Mouse (Mus musculus): ENCODE measurements at regions not wholly inside any gene's neighbourhood (a gene's known extent, or its start where the extent isn't known, plus 50 kb on each side); places are given as distances from the start of the nearest gene placed in this dataset.

DNA sequence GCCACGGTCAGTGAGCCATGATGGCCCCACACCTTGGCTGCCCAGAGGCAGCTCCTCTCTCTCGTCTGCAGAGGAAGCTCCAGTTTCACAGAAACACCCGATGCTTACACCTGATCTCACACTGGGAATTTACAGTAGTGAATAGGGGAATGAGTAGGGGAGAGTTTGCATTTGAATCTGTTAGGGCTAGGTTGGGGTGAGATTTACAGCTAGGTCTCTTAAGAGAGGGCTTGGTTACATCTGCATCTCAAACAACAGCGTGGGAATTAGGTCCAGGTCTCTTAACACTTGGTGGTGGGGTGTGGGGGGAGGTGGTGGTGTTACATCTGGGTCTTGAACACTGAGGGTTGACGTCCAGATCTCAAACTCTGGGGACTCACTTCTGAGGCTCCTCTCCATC, 119.3 kb downstream of the Rpl14 start:
- Histone ChIP-seq H3K36me3 (ENCODE audit: control insufficient read depth in 1 of 2, insufficient read depth in 2 of 2, low read length in 2 of 2) (no peaks in the 10 kb centered on the region), H3K9me3 (replicated peaks; ENCODE audit: insufficient read depth, low read length) (no peaks in the 10 kb centered on the region), H3K27ac (ENCODE audit: control insufficient read depth, low read depth, low read length) (no peak overlapping the region), H3K4me1 (ENCODE audit: control insufficient read depth in 1 of 2, insufficient read depth in 2 of 2, low read length in 2 of 2) (no peaks in the 10 kb centered on the region), H3K79me2 (ENCODE audit: control insufficient read depth, insufficient read depth, low read length, poor library complexity) (no peaks in the 10 kb centered on the region), H3K9ac (ENCODE audit: control insufficient read depth, low read depth, low read length, poor library complexity, severe bottlenecking) (no peak overlapping the region), H3K27me3 (ENCODE audit: control insufficient read depth in 1 of 2, insufficient read depth in 2 of 2, low read length in 2 of 2) (no peaks in the 10 kb centered on the region), H3K4me3 (ENCODE audit: control insufficient read depth in 1 of 2, insufficient read depth in 1 of 2, low read depth in 2 of 2, low read length in 2 of 2) (no peak overlapping the region)
- TF ChIP-seq MAX (IDR thresholded peaks at IDR 0.05; ENCODE audit: low read length) (no peak), GABPA (IDR thresholded peaks at IDR 0.05; ENCODE audit: low read depth, low read length) (no peak), JUND (IDR thresholded peaks at IDR 0.05; ENCODE audit: low read depth, low read length) (no peak), CHD1 (IDR thresholded peaks at IDR 0.05; ENCODE audit: low read depth, low read length) (no peak)
- no peak for DNase-seq (ENCODE audit: low read depth, low spot score)

DNA sequence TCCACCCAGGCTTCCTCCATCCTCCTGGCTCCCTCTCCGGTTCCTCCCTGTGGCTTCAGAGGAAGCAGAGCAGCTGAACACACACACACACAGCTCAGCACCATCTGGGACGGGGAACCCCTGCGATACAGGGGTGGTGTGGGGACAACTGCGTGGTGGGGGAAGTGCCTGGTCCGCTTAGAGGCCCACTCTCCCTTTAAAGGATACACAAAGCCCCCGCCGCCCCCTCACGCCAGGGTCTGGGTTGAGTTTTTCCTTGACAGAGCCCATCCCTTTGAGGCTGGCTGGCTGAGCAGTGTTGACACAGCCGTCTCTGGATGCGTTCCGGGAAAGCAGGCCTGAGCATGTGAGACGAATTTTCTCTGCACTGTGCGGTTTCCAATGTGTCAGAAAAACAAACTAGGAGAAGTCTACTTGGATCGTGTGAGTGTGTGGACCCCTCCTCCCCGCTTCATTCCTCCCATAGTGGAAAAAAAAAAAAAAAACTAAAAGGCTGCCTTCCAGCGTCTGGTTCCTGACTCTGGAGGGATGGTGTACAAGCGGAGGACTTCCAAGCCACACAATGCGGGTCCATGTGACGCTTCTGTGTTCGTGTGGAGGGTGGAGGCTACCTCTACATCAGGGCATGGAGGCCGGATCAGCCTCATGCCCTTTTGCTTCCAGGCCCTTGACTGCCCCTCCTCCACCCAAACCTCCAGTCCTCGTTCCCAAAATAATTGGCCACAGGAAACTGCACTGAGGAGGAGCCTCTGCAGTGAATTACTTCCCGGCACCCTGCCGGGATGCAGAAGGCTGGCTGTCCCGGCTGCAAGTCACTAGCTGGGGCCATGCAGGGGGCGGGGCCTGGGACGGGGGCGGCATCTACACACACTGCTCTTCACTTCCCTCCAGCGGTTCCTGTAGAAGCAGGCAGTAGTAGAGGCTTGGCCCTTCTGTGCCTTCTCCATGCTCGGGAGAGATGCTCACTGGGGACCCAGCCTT, 120.0 kb downstream of the Rpl14 start:
- Histone ChIP-seq H3K4me3 (ENCODE audit: control insufficient read depth in 1 of 2, insufficient read depth in 1 of 2, low read depth in 2 of 2, low read length in 2 of 2) (no peak overlapping the region), H3K27me3 (ENCODE audit: control insufficient read depth in 1 of 2, insufficient read depth in 2 of 2, low read length in 2 of 2) (no peaks in the 10 kb centered on the region), H3K27ac (ENCODE audit: control insufficient read depth, low read depth, low read length) (no peak overlapping the region), H3K4me1 (ENCODE audit: control insufficient read depth in 1 of 2, insufficient read depth in 2 of 2, low read length in 2 of 2) (no peaks in the 10 kb centered on the region), H3K79me2 (ENCODE audit: control insufficient read depth, insufficient read depth, low read length, poor library complexity) (no peaks in the 10 kb centered on the region), H3K9ac (ENCODE audit: control insufficient read depth, low read depth, low read length, poor library complexity, severe bottlenecking) (no peak overlapping the region), H3K9me3 (replicated peaks; ENCODE audit: insufficient read depth, low read length) (no peaks in the 10 kb centered on the region), H3K36me3 (ENCODE audit: control insufficient read depth in 1 of 2, insufficient read depth in 2 of 2, low read length in 2 of 2) (no peaks in the 10 kb centered on the region)
- TF ChIP-seq SMC3 (IDR thresholded peaks at IDR 0.05; ENCODE audit: low read depth, low read length) (no peak), USF2 (IDR thresholded peaks at IDR 0.05; ENCODE audit: borderline replicate concordance in 1 of 2, insufficient read depth in 1 of 2, low read depth in 1 of 2, low read length in 2 of 2) (no peak), ZNF384 (IDR thresholded peaks at IDR 0.05; ENCODE audit: low read depth, low read length) (no peak), MYB (IDR thresholded peaks at IDR 0.05; ENCODE audit: low read depth, low read length) (no peak), ZC3H11A (IDR thresholded peaks at IDR 0.05; ENCODE audit: low read depth, low read length) (no peak), NELFE (IDR thresholded peaks at IDR 0.05; ENCODE audit: low read depth, low read length) (no peak), POLR2AphosphoS2 (IDR thresholded peaks at IDR 0.05; ENCODE audit: low read length) (no peak)
- DNase-seq (ENCODE audit: low read depth, low spot score): peak; percentile 4

DNA sequence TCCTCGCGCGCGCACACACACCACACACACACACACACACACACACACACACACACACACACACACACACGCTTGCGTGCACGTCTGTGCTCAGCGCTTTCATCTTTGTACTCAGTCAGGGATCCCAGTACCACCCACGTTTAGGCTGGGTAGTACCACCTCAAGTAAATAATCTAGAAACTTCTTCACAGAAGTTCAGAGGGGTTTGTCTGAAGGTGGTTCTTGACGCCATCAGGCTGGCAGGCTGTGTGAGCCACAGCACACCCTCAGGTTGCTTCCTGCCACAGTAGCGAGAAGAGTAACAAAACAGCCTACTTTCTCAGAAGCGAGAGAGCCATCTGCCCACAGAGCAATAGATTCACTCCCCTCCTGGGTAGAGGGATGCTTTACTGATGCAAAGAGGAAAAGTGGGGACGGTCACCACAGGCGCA, 120.7 kb downstream of the Rpl14 start:
- Histone ChIP-seq H3K4me1 (ENCODE audit: control insufficient read depth in 1 of 2, insufficient read depth in 2 of 2, low read length in 2 of 2) (no peaks in the 10 kb centered on the region), H3K79me2 (ENCODE audit: control insufficient read depth, insufficient read depth, low read length, poor library complexity) (no peaks in the 10 kb centered on the region), H3K9ac (ENCODE audit: control insufficient read depth, low read depth, low read length, poor library complexity, severe bottlenecking) (no peak overlapping the region), H3K27me3 (ENCODE audit: control insufficient read depth in 1 of 2, insufficient read depth in 2 of 2, low read length in 2 of 2) (no peaks in the 10 kb centered on the region), H3K27ac (ENCODE audit: control insufficient read depth, low read depth, low read length) (no peak overlapping the region), H3K36me3 (ENCODE audit: control insufficient read depth in 1 of 2, insufficient read depth in 2 of 2, low read length in 2 of 2) (no peaks in the 10 kb centered on the region), H3K9me3 (replicated peaks; ENCODE audit: insufficient read depth, low read length) (no peaks in the 10 kb centered on the region), H3K4me3 (ENCODE audit: control insufficient read depth in 1 of 2, insufficient read depth in 1 of 2, low read depth in 2 of 2, low read length in 2 of 2) (no peak overlapping the region)
- TF ChIP-seq POLR2AphosphoS5 (IDR thresholded peaks at IDR 0.05; ENCODE audit: borderline replicate concordance, low read depth, low read length): no peak
- DNase-seq (ENCODE audit: low read depth, low spot score): no peak
